Mouse (Mus musculus): ENCODE results near the gene Hsd17b13.
A peak's percentile ranks its signal among the peaks of the same experiment; 100 is the strongest.
"Not testable (repeated sequence)": the region's sequence is repeated elsewhere in the genome, so short reads cannot be mapped to it uniquely, and the experiment has no call there.

Gene Hsd17b13

GRCm38 (mm10) chr5:103992831-103993230 lies 15.6 kb upstream of the Hsd17b13 start:
- DNase-seq (ENCODE audit: inconsistent age in 2 of 2, low spot score in 1 of 2) = no peak

GRCm38 (mm10) chr5:103980705-103981560 lies 3.7 kb upstream of the Hsd17b13 start:
- no peak for DNase-seq (ENCODE audit: inconsistent age in 2 of 2, low spot score in 1 of 2)

GRCm38 (mm10) chr5:103977907-103978570 lies 829 bp upstream of the Hsd17b13 start:
- DNase-seq (ENCODE audit: inconsistent age in 2 of 2, low spot score in 1 of 2) = no peak

- DNase-seq (ENCODE audit: inconsistent age in 2 of 2, low spot score in 1 of 2) = no peak
These were observed 1.5 kb downstream of the Hsd17b13 start for GRCm38 (mm10) chr5:103975736-103976135.

- no peak for DNase-seq (ENCODE audit: inconsistent age in 2 of 2, low spot score in 1 of 2)
These were observed 4.4 kb downstream of the Hsd17b13 start for GRCm38 (mm10) chr5:103972801-103973200.

- DNase-seq (ENCODE audit: inconsistent age in 2 of 2, low spot score in 1 of 2) = no peak
These were observed 4.8 kb downstream of the Hsd17b13 start for GRCm38 (mm10) chr5:103972379-103972778.

GRCm38 (mm10) chr5:103971051-103971450 lies 6.2 kb downstream of the Hsd17b13 start:
- DNase-seq (ENCODE audit: inconsistent age in 2 of 2, low spot score in 1 of 2) = no peak

GRCm38 (mm10) chr5:103962935-103963429 lies 14.2 kb downstream of the Hsd17b13 start:
- DNase-seq (ENCODE audit: inconsistent age in 2 of 2, low spot score in 1 of 2) = no peak

GRCm38 (mm10) chr5:103954638-103955037 lies 22.6 kb downstream of the Hsd17b13 start:
- DNase-seq (ENCODE audit: inconsistent age in 2 of 2, low spot score in 1 of 2) = no peak

GRCm38 (mm10) chr5:103953135-103954083 lies 23.8 kb downstream of the Hsd17b13 start:
- peak in 1 of 2 experiments; percentile 43 for DNase-seq (ENCODE audit: inconsistent age in 2 of 2, low spot score in 1 of 2)

GRCm38 (mm10) chr5:103950138-103950537 lies 27.1 kb downstream of the Hsd17b13 start:
- DNase-seq (ENCODE audit: inconsistent age in 2 of 2, low spot score in 1 of 2) = not testable (repeated sequence)

GRCm38 (mm10) chr5:103943183-103943582 lies 34.0 kb downstream of the Hsd17b13 start:
- DNase-seq (ENCODE audit: inconsistent age in 2 of 2, low spot score in 1 of 2) = no peak

- no peak for DNase-seq (ENCODE audit: inconsistent age in 2 of 2, low spot score in 1 of 2)
These were observed 37.4 kb downstream of the Hsd17b13 start for GRCm38 (mm10) chr5:103939856-103940255.

- no peak for DNase-seq (ENCODE audit: inconsistent age in 2 of 2, low spot score in 1 of 2)
These were observed 37.9 kb downstream of the Hsd17b13 start for GRCm38 (mm10) chr5:103939350-103939652.

GRCm38 (mm10) chr5:103938547-103939349 lies 38.5 kb downstream of the Hsd17b13 start:
- DNase-seq (ENCODE audit: inconsistent age in 2 of 2, low spot score in 1 of 2) = no peak

- DNase-seq (ENCODE audit: inconsistent age in 2 of 2, low spot score in 1 of 2) = peak; percentile 14 to 56
These were observed 40.2 kb downstream of the Hsd17b13 start for GRCm38 (mm10) chr5:103936906-103937589.

- not testable (repeated sequence) for DNase-seq (ENCODE audit: inconsistent age in 2 of 2, low spot score in 1 of 2)
These were observed 45.3 kb downstream of the Hsd17b13 start for GRCm38 (mm10) chr5:103931924-103932323.

- no peak for DNase-seq (ENCODE audit: inconsistent age in 2 of 2, low spot score in 1 of 2)
These were observed 46.7 kb downstream of the Hsd17b13 start for GRCm38 (mm10) chr5:103930511-103930910.

- DNase-seq (ENCODE audit: inconsistent age in 2 of 2, low spot score in 1 of 2) = no peak
These were observed 49.0 kb downstream of the Hsd17b13 start for GRCm38 (mm10) chr5:103928196-103928550.

Data from adrenal gland, adult (tissue).